Mouse (Mus musculus) frontal cortex, postnatal 36 days (tissue): Measurements from ENCODE around the gene Mmp14.

Source experiments
- DNase-seq, 2 experiments: peaks; one replicate each; pipeline ENCODE4 v3.0.0; 2022; ENCODE audit warnings: low spot score in 2 of 2

The Mmp14 gene

DNA sequence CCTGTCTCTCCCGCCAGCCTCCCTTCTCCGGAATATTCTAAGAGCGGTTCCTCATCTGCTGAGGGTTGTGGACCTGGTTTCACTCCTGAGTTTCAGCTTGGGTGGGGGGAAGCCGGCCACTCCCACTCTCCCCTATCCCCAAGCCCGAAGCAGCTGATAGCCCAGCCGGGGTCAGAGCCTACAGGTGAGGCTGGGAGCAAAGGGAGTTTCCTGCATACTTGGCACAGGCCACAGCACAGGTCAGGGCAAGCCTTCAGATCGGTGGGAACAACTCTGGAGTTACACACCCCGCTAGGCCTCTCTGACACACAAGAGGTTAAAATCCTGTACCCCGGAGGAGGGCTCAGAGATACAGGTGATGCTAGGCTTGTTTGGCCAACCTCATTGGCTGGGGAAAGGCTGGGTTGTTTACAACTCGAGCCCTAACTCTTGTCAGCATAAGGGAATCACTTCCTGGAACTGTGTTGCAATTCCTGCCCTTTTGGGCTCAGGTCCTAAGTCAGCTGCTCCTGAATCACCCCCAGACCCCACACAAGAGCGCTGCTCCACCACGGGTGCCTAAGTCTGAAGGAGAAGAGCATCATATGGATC, 2.6 kb downstream of the Mmp14 start:
- no peak for DNase-seq

- DNase-seq, result no peak
Observed at GRCm38 (mm10) chr14:54435194-54435918, 3.9 kb downstream of the Mmp14 start.

GRCm38 (mm10) chr14:54439155-54439554, 7.7 kb downstream of the Mmp14 start:
- no peak for DNase-seq

DNA sequence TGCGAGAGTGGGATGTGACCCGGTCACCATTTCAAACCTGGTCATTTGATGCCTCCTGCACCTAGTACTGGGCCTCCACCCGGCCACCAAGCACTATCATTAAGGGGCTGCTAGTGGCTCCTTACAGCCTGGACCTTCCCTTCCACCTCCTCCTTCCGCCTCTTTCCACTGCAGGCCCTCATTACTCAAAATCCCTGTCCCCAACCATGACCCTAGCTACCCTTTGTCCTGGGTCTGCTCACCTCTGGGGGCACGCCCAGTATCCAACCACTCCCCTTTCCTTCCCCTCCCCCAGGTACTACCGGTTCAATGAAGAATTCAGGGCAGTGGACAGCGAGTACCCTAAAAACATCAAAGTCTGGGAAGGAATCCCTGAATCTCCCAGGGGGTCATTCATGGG, 8.2 kb downstream of the Mmp14 start:
- no peak for DNase-seq

- DNase-seq, result no peak
Observed at GRCm38 (mm10) chr14:54440538-54440937, 9.1 kb downstream of the Mmp14 start.

DNA sequence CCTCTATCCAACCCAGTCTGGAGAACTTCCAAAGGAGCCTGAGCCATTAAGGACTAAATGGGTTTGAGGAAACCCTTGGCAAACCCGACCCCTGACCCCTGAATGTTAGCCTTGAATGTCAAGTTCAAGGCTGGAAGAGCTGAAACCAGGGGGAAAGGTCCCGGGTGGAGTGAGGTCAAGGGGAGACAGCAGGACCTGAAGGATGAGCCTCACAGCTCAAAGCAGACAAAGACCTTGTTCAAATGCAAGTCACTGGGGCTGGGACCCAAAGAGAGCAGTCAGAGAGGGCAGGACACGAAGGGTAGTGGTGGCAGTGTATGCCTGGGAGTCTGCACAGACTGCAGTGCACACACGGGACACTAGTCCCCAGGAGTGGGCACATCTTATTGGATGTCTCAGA, 10.0 kb downstream of the Mmp14 start:
- DNase-seq, result no peak

GRCm38 (mm10) chr14:54442548-54442947, 11.1 kb downstream of the Mmp14 start:
- DNase-seq, result no peak

DNA sequence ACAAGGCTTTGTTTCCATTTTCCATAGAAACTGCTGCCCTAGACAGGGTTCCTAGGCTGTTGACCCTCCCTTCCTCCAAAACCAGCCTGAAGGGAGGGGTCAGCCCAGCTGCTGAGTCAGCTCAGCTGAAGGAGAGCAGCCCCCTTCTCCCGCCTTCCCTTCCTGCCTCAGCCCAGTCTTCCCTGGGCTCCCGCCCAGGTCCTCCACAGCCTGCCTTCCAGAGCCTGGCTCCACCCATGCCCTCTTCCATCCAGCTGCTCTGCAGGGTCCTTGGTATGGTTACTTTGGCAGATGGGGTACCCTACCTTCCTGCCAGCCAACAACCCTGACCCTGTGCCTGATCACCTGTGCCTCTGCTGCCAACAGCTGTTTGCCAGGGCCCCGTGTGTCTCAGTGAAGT, 11.8 kb downstream of the Mmp14 start:
- no peak for DNase-seq

- DNase-seq, result no peak
Observed at GRCm38 (mm10) chr14:54443712-54444618, 12.6 kb downstream of the Mmp14 start.

- DNase-seq, result no peak
Observed at GRCm38 (mm10) chr14:54445476-54445875, 14.1 kb downstream of the Mmp14 start.

GRCm38 (mm10) chr14:54453566-54453965, 22.2 kb downstream of the Mmp14 start:
- DNase-seq, result no peak

GRCm38 (mm10) chr14:54454669-54455528, 23.5 kb downstream of the Mmp14 start:
- DNase-seq, result no peak

DNA sequence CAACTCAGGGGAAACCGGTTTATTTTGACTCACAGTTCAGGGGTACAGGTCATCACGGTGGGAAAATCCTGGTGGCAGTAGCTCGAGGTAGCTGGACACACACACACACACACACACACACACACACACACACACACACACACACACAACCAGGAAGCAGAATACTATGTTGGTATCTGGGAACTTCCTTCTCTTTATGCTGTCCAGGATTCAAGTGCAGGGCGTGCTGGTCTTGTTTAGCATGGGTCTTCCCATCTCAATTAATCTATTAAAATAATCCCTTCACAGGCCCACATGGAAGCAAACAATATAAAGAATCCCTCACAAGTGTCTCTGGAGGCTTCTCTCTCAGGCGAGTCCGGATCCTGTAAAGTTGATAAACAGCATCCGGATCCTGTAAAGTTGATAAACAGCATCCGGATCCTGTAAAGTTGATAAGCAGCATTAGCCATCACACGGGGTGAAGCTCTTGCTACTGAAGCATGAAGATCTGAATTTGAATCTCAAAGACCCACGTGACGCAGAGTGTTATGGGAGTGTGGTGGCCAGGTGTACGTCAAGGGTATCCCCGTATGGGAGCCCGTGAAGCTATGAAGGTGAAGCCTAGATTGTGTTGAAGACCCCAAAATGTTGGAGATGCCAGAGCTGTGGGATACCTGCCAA, 26.6 kb downstream of the Mmp14 start:
- DNase-seq, result no peak

- DNase-seq, result no peak
Observed at GRCm38 (mm10) chr14:54462146-54462545, 30.7 kb downstream of the Mmp14 start.

GRCm38 (mm10) chr14:54463108-54463958, 31.9 kb downstream of the Mmp14 start:
- no peak for DNase-seq

DNA sequence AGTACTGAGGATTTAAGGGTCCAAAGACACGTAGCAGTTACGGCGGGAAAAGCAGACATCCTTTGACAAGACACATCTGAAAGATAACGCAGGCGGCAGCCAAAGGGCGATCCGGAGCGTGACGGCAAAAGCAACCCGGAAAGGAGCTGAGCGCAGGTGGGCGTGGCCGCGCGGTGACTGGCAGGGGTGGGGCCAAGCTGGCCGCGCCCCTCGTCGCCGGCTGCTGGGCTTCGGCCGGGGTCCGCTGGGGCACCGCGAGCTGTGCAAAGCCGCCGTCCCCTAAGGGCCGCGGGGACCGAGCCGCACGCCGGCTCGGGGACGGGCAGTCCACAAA, 32.5 kb downstream of the Mmp14 start, which contains the start of gene Lrp10:
Gene Lrp10 (plus strand): TSS at position 179 of the 334 bp plus-strand sequence.
- DNase-seq, result peak; percentile 81 to 82

- DNase-seq, result peak; percentile 24 to 30
Observed at GRCm38 (mm10) chr14:54464293-54465005, 33.0 kb downstream of the Mmp14 start.

DNA sequence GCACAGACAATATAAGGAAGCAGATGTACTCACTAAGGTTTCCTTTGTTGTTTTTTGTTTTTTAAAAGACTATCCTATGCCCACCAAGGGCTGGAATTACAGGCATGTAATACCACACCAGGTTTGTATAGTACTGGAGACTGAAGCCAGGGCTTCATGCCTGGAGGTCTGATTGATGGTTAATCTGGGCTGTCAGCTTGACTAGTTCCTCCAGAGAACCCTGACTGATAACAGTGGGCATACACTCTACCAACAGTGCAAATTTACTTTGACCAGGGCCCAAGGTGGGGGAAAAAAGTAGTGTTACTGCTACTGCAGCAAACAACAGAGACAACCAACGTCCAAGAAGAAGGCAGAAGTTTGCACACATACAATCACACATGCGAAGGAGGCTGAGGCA, 40.1 kb downstream of the Mmp14 start:
- DNase-seq, result no peak

DNA sequence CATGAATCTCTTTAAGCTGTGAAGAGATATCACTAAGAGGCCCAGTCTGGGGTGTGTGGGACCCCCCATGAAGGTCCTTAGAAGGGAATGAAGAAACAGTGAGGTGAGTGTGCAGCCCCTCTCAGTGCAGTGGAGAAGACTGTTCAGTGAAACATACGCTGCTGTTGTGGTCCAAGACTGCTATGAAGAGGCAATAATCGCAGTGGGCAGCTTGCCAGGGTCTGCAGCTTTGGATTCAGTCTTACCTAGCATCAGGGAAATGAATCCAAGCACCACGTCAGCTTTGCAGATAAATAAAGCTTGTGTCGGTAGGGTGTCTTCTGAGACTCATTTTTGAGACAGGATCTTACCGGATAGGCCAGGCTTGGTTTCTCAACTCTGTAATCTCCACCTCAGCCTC, 41.3 kb downstream of the Mmp14 start:
- DNase-seq, result no peak

DNA sequence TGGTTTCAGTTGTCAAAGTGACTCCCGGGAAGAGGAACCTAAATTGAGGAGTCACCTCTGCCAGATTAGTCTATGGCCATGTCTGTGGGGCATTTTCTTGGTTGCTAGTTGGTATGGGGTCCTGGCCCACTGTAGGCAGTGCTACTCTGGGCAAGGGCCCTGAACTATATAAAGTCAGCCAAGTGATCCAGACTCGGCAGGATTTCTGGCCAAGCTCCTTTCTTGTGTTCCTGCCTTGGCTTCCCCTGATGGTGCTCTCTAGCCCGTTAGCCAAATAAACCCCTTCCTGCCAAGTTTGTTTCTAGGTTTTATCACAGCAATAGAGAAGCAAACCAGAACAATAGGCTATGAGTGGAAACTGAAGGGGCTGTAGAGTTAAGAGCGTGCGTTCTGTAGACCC, 43.3 kb downstream of the Mmp14 start:
- no peak for DNase-seq
